Mouse (Mus musculus) adrenal gland, adult (tissue): ENCODE results near the gene Fam47e.
"Not testable (repeated sequence)": the region's sequence is repeated elsewhere in the genome, so short reads cannot be mapped to it uniquely, and the experiment has no call there.

Source experiments
- DNase-seq, 2 experiments: peaks; one replicate each; pipeline ENCODE4 v3.0.0; 2022 to 2023; ENCODE audit warnings: low spot score in 1 of 2; ENCODE audit not compliant: inconsistent age in 2 of 2

The Fam47e gene

GRCm38 (mm10) chr5:92554891-92555511, at the start of gene Fam47e:
Fam47e (plus strand) TSS chr5:92555069.
- DNase-seq: no peak

- DNase-seq: peak; percentile 98 to 99
These were observed 49.4 kb upstream of the Fam47e start for GRCm38 (mm10) chr5:92505402-92505865.

GRCm38 (mm10) chr5:92506301-92506729, 48.6 kb upstream of the Fam47e start:
- DNase-seq: peak; percentile 55 to 82

- no peak for DNase-seq
These were observed 48.1 kb upstream of the Fam47e start, which contains the start of gene Scarb2 for GRCm38 (mm10) chr5:92506733-92507132. Scarb2 (minus strand) TSS chr5:92506833.

- DNase-seq: peak in 1 of 2 experiments; percentile 30
These were observed 46.0 kb upstream of the Fam47e start for GRCm38 (mm10) chr5:92508853-92509252.

GRCm38 (mm10) chr5:92511256-92511655, 43.6 kb upstream of the Fam47e start:
- DNase-seq: peak in 1 of 2 experiments; percentile 37

- DNase-seq: no peak
These were observed 42.8 kb upstream of the Fam47e start for GRCm38 (mm10) chr5:92512066-92512465.

- DNase-seq: not testable (repeated sequence)
These were observed 33.7 kb upstream of the Fam47e start for GRCm38 (mm10) chr5:92521131-92521530.

- peak in 1 of 2 experiments; percentile 50 for DNase-seq
These were observed 30.0 kb upstream of the Fam47e start for GRCm38 (mm10) chr5:92524821-92525258.

GRCm38 (mm10) chr5:92539698-92540097, 15.2 kb upstream of the Fam47e start:
- DNase-seq: peak in 1 of 2 experiments; percentile 7

GRCm38 (mm10) chr5:92552611-92553010, 2.3 kb upstream of the Fam47e start:
- DNase-seq: no peak

- DNase-seq: peak in 1 of 2 experiments; percentile 27
These were observed 930 bp upstream of the Fam47e start for GRCm38 (mm10) chr5:92553939-92554338.

- no peak for DNase-seq
These were observed 426 bp upstream of the Fam47e start for GRCm38 (mm10) chr5:92554443-92554842.

GRCm38 (mm10) chr5:92555905-92556304, 1.0 kb downstream of the Fam47e start:
- no peak for DNase-seq

GRCm38 (mm10) chr5:92557508-92557907, 2.6 kb downstream of the Fam47e start:
- DNase-seq: no peak

- DNase-seq: no peak
These were observed 5.3 kb downstream of the Fam47e start for GRCm38 (mm10) chr5:92560201-92560600.

GRCm38 (mm10) chr5:92562002-92562401, 7.1 kb downstream of the Fam47e start:
- no peak for DNase-seq

GRCm38 (mm10) chr5:92571232-92571631, 16.4 kb downstream of the Fam47e start:
- DNase-seq: no peak

- no peak for DNase-seq
These were observed 24.7 kb downstream of the Fam47e start for GRCm38 (mm10) chr5:92579559-92579958.

GRCm38 (mm10) chr5:92585932-92586331, 31.1 kb downstream of the Fam47e start:
- no peak for DNase-seq

- DNase-seq: no peak
These were observed 40.2 kb downstream of the Fam47e start for GRCm38 (mm10) chr5:92595026-92595425.

- no peak for DNase-seq
These were observed 42.0 kb downstream of the Fam47e start for GRCm38 (mm10) chr5:92596865-92597264.

GRCm38 (mm10) chr5:92599030-92599429, 44.2 kb downstream of the Fam47e start:
- peak; percentile 63 to 89 for DNase-seq
